Mouse (Mus musculus): ENCODE results near the gene Npas3. TPM values are rescaled to one million over a fixed set of nuclear protein-coding genes. Genes with fewer than 3 reads are reported as not detected.

The Npas3 gene
- polyA plus RNA-seq, 1 experiment from 2014 or later = 0.16 TPM

DNA sequence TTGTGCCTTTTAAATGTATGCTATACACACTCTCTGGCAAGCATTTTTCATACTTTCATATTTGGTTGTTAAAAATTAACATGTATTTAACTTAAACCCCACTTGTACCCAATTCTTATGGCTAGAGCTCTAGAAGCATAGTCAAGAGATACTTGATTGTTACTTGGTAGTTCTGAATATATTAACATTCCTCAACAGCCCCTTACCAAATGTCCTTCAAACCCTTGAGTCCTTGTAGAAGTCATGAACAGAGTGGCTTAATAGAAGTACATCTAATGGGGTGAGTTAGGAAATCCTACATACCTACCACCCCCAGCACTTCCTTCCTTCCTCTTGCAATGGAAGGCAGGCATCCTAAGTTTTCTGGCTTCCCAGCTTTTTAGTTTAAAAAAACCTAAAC, 766.8 kb downstream of the Npas3 start:
- ATAC-seq (ENCODE audit: low read depth) (no peak), DNase-seq (no peak)
- H3K4me1 ChIP-seq (replicated peaks) = no peaks in the 10 kb centered on the region
- H3K9ac ChIP-seq = no peak overlapping the region
- no peak overlapping the region for H3K27ac ChIP-seq
- no peak overlapping the region for H3K4me3 ChIP-seq (replicated peaks)
- no peaks in the 10 kb centered on the region for H3K36me3 ChIP-seq
- no peak overlapping the region for H3K4me2 ChIP-seq
- no peaks in the 10 kb centered on the region for H3K9me3 ChIP-seq (replicated peaks)
- H3K27me3 ChIP-seq = no peaks in the 10 kb centered on the region

DNA sequence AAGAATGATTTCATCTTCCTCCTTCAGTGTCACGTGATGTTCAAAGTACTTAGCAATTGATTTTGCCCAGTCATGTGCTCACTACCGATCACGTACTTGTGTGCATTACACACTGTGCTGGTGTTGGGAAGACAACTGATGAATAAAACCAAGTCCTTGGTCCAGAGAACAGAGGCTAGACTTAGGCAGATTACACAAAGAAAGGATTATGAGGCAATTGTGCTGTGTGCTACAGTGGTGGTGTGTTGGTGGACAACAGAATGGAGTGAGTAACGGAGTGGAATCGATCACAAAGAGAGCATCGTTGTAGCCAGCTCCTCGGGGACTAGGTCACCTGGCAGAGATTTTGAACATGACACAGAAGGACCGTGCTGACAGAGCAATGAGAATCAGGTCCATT, 769.5 kb downstream of the Npas3 start:
- H3K4me3 ChIP-seq (replicated peaks) = no peak overlapping the region
- no peak overlapping the region for H3K4me2 ChIP-seq
- H3K36me3 ChIP-seq = no peaks in the 10 kb centered on the region
- no peaks in the 10 kb centered on the region for H3K27me3 ChIP-seq
- no peaks in the 10 kb centered on the region for H3K4me1 ChIP-seq (replicated peaks)
- H3K9ac ChIP-seq = no peak overlapping the region
- H3K9me3 ChIP-seq (replicated peaks) = no peaks in the 10 kb centered on the region
- 75% methylated on average over 8 of the region's 8 CpGs for WGBS (ENCODE audit: insufficient replicate concordance)
- no peak for DNase-seq
- no peak overlapping the region for H3K27ac ChIP-seq
- no peak for ATAC-seq (ENCODE audit: low read depth)

DNA sequence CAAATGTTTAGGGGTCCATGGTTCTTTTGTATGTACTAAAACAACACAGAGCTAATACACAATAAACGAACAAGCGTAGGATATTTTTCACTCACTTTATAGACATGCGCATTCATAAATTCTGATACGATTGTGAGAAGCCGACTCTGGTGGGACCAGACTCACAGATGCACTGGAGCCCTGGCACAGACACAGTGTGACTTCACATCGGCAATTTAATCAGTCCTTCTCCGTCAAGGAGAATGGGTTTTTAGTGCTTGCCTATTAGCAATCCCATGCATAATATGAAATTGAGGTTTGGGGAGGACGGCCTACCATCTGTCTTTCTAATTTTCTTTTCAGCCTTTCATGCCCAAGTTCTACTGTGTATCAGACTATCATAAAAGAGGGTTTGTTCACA, 771.5 kb downstream of the Npas3 start:
- H3K27me3 ChIP-seq = no peaks in the 10 kb centered on the region
- 79% methylated on average over 8 of the region's 8 CpGs for WGBS (ENCODE audit: insufficient replicate concordance)
- ATAC-seq (ENCODE audit: low read depth) (no peak), DNase-seq (no peak)
- H3K27ac ChIP-seq = no peak overlapping the region
- H3K4me3 ChIP-seq (replicated peaks) = no peak overlapping the region
- H3K9me3 ChIP-seq (replicated peaks) = no peaks in the 10 kb centered on the region
- no peaks in the 10 kb centered on the region for H3K36me3 ChIP-seq
- H3K4me2 ChIP-seq = no peak overlapping the region
- no peaks in the 10 kb centered on the region for H3K4me1 ChIP-seq (replicated peaks)
- H3K9ac ChIP-seq = no peak overlapping the region

DNA sequence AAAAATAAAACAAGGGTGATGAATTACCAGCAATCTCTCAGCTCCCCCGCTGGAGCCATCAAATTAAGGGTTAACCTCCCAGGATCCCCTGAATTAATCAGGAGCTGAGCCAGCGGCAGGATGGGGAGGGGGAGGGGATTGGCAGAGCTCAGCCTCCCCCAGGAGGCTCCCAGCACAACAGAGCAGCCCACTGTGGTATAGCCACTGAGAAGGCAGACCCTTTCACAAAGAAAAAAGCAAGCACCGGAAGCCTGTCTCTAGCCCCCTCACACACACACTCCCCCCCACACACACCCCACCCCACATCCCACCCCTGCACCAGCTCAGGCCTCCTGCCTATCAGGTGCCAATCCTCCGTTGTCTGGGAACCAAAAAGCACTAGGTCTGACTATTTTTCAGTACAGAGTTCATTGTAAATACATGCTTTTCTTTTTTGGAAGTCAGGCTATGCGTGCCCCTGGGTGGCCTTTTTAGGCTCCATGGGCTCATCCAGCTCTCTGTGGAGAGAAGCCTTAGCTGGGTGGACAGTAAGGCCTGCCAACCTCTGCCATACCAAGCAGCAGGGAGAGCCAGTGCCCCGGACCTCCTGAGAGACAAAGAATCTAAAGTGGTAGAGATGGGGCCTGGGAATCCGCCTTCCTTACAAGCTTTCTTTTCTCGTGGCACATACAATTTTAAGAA, 786.3 kb downstream of the Npas3 start:
- 43% methylated on average over 8 of the region's 8 CpGs for WGBS (ENCODE audit: insufficient replicate concordance)
- H3K4me3 ChIP-seq (replicated peaks) = no peak overlapping the region
- H3K9ac ChIP-seq = no peak overlapping the region
- ATAC-seq (ENCODE audit: low read depth) (no peak), DNase-seq (no peak)
- H3K9me3 ChIP-seq (replicated peaks) = no peaks in the 10 kb centered on the region
- peaks cover 26% of the 10 kb centered on the region for H3K4me1 ChIP-seq (replicated peaks)
- H3K27ac ChIP-seq = no peak overlapping the region
- H3K36me3 ChIP-seq = no peaks in the 10 kb centered on the region
- H3K27me3 ChIP-seq = no peaks in the 10 kb centered on the region
- H3K4me2 ChIP-seq = no peak overlapping the region

DNA sequence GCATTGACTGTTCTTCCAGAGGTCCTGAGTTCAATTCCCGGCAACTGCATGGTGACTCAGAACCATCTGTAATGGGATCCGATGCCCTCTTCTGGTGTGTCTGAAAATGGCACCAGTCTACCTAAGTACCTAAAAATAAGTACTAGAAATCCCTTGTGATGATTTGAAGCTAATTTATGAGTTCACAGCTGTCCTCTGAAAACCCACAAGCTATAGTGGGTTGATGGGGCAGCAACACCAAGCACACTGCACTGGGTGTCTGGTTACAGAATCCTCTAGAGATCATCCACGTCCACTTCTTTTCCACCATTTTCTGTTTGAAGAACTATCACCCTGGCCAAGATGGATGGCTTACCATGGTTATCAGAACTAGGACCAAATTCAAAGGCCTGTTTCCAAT, 789.1 kb downstream of the Npas3 start:
- Histone ChIP-seq H3K36me3 (no peaks in the 10 kb centered on the region), H3K4me1 (replicated peaks) (peaks cover 19% of the 10 kb centered on the region; the same call in 1 of the 2 replicates), H3K27ac (no peak overlapping the region), H3K27me3 (no peaks in the 10 kb centered on the region), H3K4me3 (replicated peaks) (no peak overlapping the region), H3K9ac (no peak overlapping the region), H3K4me2 (no peak overlapping the region), H3K9me3 (replicated peaks) (no peaks in the 10 kb centered on the region)
- ATAC-seq (ENCODE audit: low read depth) = no peak
- DNase-seq = no peak
- 79% methylated on average over 3 of the region's 3 CpGs for WGBS (ENCODE audit: insufficient replicate concordance)

DNA sequence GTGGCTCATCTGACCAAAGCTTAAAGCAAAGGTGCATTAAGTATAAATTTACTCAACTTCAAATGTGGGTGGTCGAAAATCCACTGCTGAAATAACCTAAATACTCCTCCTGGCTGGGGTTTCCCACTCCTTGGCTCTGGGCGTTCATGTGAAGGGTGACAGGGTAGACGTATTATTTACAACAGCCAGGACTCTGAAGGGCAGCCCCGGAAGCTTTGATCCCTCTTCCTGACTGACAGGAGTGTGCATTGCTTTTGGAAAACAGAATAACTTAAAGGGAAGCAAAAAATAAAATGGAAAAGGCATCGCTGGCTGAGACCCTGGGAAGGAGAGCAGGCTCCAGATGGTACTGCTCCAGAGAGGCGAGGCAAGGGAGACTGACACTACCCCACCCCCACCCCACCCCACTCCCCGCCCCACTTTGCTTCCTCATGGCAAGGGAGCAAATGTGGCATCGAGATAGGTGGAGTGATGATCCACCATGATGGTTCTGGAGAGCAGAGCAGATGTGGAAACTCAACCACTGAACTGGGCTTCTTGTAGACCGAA, 794.6 kb downstream of the Npas3 start:
- H3K4me3 ChIP-seq (replicated peaks) = no peak overlapping the region
- no peaks in the 10 kb centered on the region for H3K4me1 ChIP-seq (replicated peaks)
- H3K9ac ChIP-seq = no peak overlapping the region
- no peak overlapping the region for H3K27ac ChIP-seq
- H3K27me3 ChIP-seq = no peaks in the 10 kb centered on the region
- DNase-seq (no peak), ATAC-seq (ENCODE audit: low read depth) (no peak)
- H3K9me3 ChIP-seq (replicated peaks) = no peaks in the 10 kb centered on the region
- H3K4me2 ChIP-seq = no peak overlapping the region
- WGBS (ENCODE audit: insufficient replicate concordance) = 61% methylated on average over 9 of the region's 9 CpGs
- no peaks in the 10 kb centered on the region for H3K36me3 ChIP-seq

DNA sequence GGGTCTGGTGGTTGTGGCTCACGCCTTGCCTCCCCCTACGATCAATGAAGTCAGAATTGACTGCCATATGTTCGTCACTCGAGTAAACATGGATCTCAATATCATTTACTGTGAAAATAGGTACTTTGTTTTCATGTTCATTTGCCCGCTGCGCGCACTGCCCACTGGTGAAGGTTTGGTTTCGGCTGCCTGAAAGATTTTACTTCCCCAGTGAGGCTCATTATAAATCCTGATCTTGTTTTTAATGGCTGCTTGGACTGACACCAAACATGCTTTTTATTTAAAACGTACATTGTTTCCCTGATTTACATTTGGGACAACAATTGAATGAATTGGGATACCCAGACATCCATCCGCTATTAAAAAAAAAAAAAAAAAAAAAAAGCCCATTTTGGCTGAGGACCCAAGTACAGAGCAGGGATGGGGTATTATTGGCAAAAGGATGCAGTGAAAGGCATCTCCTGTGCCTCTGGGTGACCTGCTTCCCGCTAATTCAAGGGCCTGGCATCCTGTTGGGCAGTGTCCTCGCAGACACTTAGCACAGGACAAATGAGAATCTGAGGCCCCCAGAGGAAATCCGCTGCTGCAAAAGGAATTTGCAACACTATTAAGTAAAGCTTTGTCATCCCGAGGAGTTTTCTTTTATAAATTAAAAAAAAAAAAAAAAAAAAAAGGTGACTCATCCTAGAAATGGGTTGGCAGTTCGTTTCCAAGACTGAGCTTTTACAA, 796.3 kb downstream of the Npas3 start:
- no peak overlapping the region for H3K4me2 ChIP-seq
- ATAC-seq (ENCODE audit: low read depth) = no peak
- H3K4me3 ChIP-seq (replicated peaks) = no peak overlapping the region
- H3K27ac ChIP-seq = no peak overlapping the region
- no peak overlapping the region for H3K9ac ChIP-seq
- DNase-seq = no peak
- no peaks in the 10 kb centered on the region for H3K4me1 ChIP-seq (replicated peaks)
- 64% methylated on average over 15 of the region's 15 CpGs for WGBS (ENCODE audit: insufficient replicate concordance)
- no peaks in the 10 kb centered on the region for H3K36me3 ChIP-seq
- no peaks in the 10 kb centered on the region for H3K27me3 ChIP-seq
- no peaks in the 10 kb centered on the region for H3K9me3 ChIP-seq (replicated peaks)

DNA sequence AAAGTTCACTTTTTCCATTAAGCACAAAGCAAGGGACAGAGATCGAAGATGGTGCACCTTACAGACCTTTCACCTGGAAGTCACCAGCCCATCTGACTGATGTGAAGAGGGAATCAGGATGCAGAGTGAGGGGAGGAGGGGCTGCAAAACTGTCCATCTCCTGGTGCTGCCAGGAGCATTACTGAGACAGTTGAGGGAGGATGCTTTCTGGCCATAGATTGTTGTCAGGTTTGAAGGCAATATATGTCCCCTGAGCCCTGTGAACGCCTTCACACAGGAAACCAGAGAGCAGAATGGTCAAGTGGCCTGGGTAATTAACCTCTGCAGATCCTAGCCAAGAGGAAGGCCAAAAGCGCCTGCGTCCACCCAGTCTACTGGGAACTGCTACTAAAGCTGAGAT, 796.9 kb downstream of the Npas3 start:
- H3K9me3 ChIP-seq (replicated peaks) = no peaks in the 10 kb centered on the region
- no peak for ATAC-seq (ENCODE audit: low read depth)
- no peaks in the 10 kb centered on the region for H3K4me1 ChIP-seq (replicated peaks)
- no peak for DNase-seq
- no peak overlapping the region for H3K4me2 ChIP-seq
- no peaks in the 10 kb centered on the region for H3K36me3 ChIP-seq
- no peak overlapping the region for H3K9ac ChIP-seq
- no peaks in the 10 kb centered on the region for H3K27me3 ChIP-seq
- no peak overlapping the region for H3K4me3 ChIP-seq (replicated peaks)
- H3K27ac ChIP-seq = no peak overlapping the region
- 51% methylated on average over 4 of the region's 4 CpGs for WGBS (ENCODE audit: insufficient replicate concordance)

DNA sequence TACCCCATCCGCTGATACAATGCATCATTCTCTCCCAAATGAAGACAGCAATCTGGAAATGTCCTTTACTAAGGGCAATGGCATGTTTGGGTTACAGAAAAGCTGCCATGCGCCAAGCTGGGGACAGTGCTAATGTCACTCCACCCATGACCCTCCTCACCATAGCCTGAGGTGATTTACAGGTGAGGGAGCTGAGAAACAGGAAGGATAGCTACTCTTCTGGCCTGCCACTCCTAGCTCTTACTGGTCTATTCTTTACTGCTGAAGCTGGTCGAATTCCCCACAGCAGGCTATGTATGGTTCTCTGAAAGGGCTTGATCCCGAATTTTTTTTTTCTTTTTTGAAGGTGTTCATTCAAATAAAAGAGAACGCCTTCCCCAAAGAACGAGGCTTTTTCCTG, 798.3 kb downstream of the Npas3 start:
- Histone ChIP-seq H3K4me2 (no peak overlapping the region), H3K27ac (no peak overlapping the region), H3K27me3 (no peaks in the 10 kb centered on the region), H3K9ac (no peak overlapping the region), H3K9me3 (replicated peaks) (no peaks in the 10 kb centered on the region), H3K36me3 (no peaks in the 10 kb centered on the region), H3K4me3 (replicated peaks) (no peak overlapping the region), H3K4me1 (replicated peaks) (no peaks in the 10 kb centered on the region)
- no peak for DNase-seq
- 44% methylated on average over 6 of the region's 6 CpGs for WGBS (ENCODE audit: insufficient replicate concordance)
- no peak for ATAC-seq (ENCODE audit: low read depth)

DNA sequence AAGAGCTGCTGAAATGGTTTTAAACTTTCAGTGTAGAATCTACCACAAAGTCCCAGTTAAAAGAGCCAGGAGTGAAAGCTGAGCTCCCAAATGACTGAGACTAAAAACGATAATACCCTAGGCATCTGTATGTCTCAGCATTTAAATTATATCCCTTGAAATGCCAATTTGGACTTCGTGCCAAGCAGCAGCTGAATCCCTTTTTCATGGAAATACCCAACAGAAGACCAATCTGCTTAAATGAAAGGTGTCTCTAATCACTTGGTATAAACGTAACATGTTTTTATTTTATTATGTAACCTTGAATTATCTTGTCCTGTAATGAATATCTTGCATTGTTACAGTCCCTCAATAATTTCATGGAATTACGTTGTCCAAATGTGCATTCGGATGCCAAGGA, 799.6 kb downstream of the Npas3 start:
- no peaks in the 10 kb centered on the region for H3K27me3 ChIP-seq
- no peak overlapping the region for H3K4me3 ChIP-seq (replicated peaks)
- H3K9me3 ChIP-seq (replicated peaks) = no peaks in the 10 kb centered on the region
- H3K4me1 ChIP-seq (replicated peaks) = no peaks in the 10 kb centered on the region
- ATAC-seq (ENCODE audit: low read depth) = no peak
- no peaks in the 10 kb centered on the region for H3K36me3 ChIP-seq
- H3K4me2 ChIP-seq = no peak overlapping the region
- no peak overlapping the region for H3K9ac ChIP-seq
- no peak overlapping the region for H3K27ac ChIP-seq
- WGBS (ENCODE audit: insufficient replicate concordance) = 65% methylated on average over 5 of the region's 5 CpGs
- DNase-seq = no peak

DNA sequence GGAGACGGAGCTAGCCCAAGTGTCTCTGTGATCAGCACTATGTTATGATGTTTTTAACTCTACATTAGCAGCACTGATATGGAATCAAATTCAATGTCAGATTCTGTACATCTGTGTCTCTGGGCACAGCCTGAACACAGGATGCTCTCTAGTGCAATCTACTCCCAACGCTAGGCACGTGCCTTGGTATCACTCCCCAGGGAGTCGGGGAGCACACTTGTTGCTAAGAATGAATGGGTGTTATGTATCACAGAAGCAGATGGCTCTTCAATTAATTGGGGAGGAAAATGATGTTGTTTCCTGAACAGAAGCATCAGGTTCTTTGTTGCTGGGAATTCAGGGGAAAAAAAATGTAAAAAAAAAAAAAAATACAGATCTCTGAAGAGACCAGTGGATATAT, 801.4 kb downstream of the Npas3 start:
- H3K27me3 ChIP-seq = no peaks in the 10 kb centered on the region
- no peak for ATAC-seq (ENCODE audit: low read depth)

DNA sequence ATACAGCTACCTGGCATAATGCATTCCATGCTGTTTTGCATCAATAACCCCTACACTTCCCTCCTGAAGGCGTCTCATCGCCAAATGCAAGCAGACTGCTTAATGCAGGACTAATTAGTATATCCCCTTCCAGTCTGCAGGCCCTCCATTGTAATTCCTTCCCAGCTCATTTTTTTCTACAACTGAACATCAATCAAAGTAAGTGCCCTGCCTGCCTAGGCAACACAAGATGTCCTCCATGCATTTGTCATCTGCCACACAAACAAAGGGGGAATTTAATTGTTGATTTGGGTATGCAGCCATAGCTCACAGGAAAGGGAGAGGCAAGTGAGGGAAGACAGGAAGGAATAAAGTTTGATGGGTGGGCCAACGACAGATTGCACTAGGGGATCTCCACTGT, 804.5 kb downstream of the Npas3 start:
- Histone ChIP-seq H3K9ac (no peak overlapping the region), H3K4me1 (replicated peaks) (no peaks in the 10 kb centered on the region), H3K4me2 (no peak overlapping the region), H3K27ac (no peak overlapping the region), H3K9me3 (replicated peaks) (no peaks in the 10 kb centered on the region), H3K4me3 (replicated peaks) (no peak overlapping the region), H3K36me3 (no peaks in the 10 kb centered on the region), H3K27me3 (no peaks in the 10 kb centered on the region)
- ATAC-seq (ENCODE audit: low read depth) (no peak), DNase-seq (no peak)
- 53% methylated on average over 3 of the region's 3 CpGs for WGBS (ENCODE audit: insufficient replicate concordance)

More for the DNA sequence above, 801.4 kb downstream of the Npas3 start:
- Histone ChIP-seq H3K9me3 (replicated peaks) (no peaks in the 10 kb centered on the region), H3K4me2 (no peak overlapping the region), H3K36me3 (no peaks in the 10 kb centered on the region), H3K27ac (no peak overlapping the region), H3K4me1 (replicated peaks) (no peaks in the 10 kb centered on the region), H3K4me3 (replicated peaks) (no peak overlapping the region), H3K9ac (no peak overlapping the region)
- DNase-seq = no peak
- 67% methylated on average over 4 of the region's 4 CpGs for WGBS (ENCODE audit: insufficient replicate concordance)

All from liver, embryonic 13.5 days (tissue).